Mouse (Mus musculus) CH12.LX (cell line): ENCODE measurements around the gene Acat1. TPM values are rescaled to one million over a fixed set of nuclear protein-coding genes. Genes with fewer than 3 reads are reported as not detected.

ENCODE experiments used
- DNase-seq: peaks from one replicate; pipeline ENCODE4 v3.0.0-alpha.2; 2013; ENCODE audit errors: extremely low read depth
- H3K27ac ChIP-seq: 2 replicates; pipeline ENCODE4 v1.5.1; 2012; ENCODE audit warnings: low read depth, mild to moderate bottlenecking, control low read depth, moderate library complexity; ENCODE audit not compliant: insufficient read depth
- H3K27me3 ChIP-seq: replicated peaks from 2 replicates; pipeline ENCODE3; 2012; ENCODE audit warnings: inconsistent platforms
- H3K36me3 ChIP-seq, 2 experiments: replicated peaks in 1 of 2; 2 replicates each; pipeline versions ENCODE3 to v1.6.1; 2012; ENCODE audit warnings: inconsistent platforms in 1 of 2, low read length in 1 of 2, mild to moderate bottlenecking in 1 of 2, mixed read lengths in 1 of 2, moderate library complexity in 1 of 2; ENCODE audit not compliant: control insufficient read depth in 1 of 2, insufficient read depth in 1 of 2
- H3K4me1 ChIP-seq, 2 experiments: 2 replicates each; pipeline ENCODE4 v1.6.1; 2012; ENCODE audit warnings: inconsistent platforms in 1 of 2, moderate library complexity in 1 of 2; ENCODE audit not compliant: insufficient read depth in 2 of 2, control insufficient read depth in 1 of 2
- H3K4me2 ChIP-seq: 2 replicates; pipeline ENCODE4 v1.6.1; 2012; ENCODE audit warnings: low read depth, mild to moderate bottlenecking, control low read depth; ENCODE audit not compliant: poor library complexity, insufficient read depth, severe bottlenecking
- H3K4me3 ChIP-seq, 3 experiments: fragments of 150-350 bp in 1 of 3; sonication (generic) in 1 of 3; replicated peaks in 1 of 3; 2 replicates each; pipeline versions ENCODE3 to v1.5.1; 2011 to 2012; ENCODE audit warnings: low read depth in 2 of 3, low read length in 2 of 3, mild to moderate bottlenecking in 2 of 3, moderate library complexity in 2 of 3, control low read depth in 1 of 3, improper control_type of control experiment in 1 of 3, inconsistent platforms in 1 of 3, mixed read lengths in 1 of 3; ENCODE audit not compliant: poor library complexity in 1 of 3
- H3K79me2 ChIP-seq: replicated peaks from 2 replicates; pipeline ENCODE4 v1.6.1; 2012; ENCODE audit warnings: mild to moderate bottlenecking, moderate library complexity; ENCODE audit not compliant: control insufficient read depth, poor library complexity, insufficient read depth, severe bottlenecking; ENCODE audit errors: extremely low read depth
- H3K9ac ChIP-seq: 2 replicates; pipeline ENCODE4 v1.6.1; 2012; ENCODE audit warnings: low read depth, mild to moderate bottlenecking, control low read depth, moderate library complexity; ENCODE audit not compliant: insufficient read depth
- H3K9me3 ChIP-seq: replicated peaks from 2 replicates; pipeline ENCODE3; 2012; ENCODE audit warnings: low read length, inconsistent platforms, mixed read lengths
- ELF1 ChIP-seq: IDR thresholded peaks from 2 replicates; pipeline ENCODE4 v1.6.1; 2014; ENCODE audit warnings: low read depth, mild to moderate bottlenecking, inconsistent platforms, low read length, improper control_type of control experiment
- ETS1 ChIP-seq: conservative IDR thresholded peaks from 2 replicates; pipeline ENCODE4 v1.6.1; 2012; ENCODE audit warnings: low read depth, mild to moderate bottlenecking, inconsistent platforms, low read length, improper control_type of control experiment, moderate library complexity
- MAFK ChIP-seq: IDR thresholded peaks from 2 replicates; pipeline ENCODE4 v1.6.1; 2011; ENCODE audit warnings: low read length, improper control_type of control experiment; ENCODE audit not compliant: insufficient replicate concordance
- MAX ChIP-seq: IDR thresholded peaks from 2 replicates; pipeline ENCODE4 v1.6.1; 2011; ENCODE audit warnings: low read length, improper control_type of control experiment
- MAZ ChIP-seq: IDR thresholded peaks from 2 replicates; pipeline ENCODE4 v1.6.1; 2012; ENCODE audit warnings: low read depth, mild to moderate bottlenecking, inconsistent platforms, low read length, improper control_type of control experiment, moderate library complexity
- RAD21 ChIP-seq: IDR thresholded peaks from 2 replicates; pipeline ENCODE4 v1.6.1; 2011; ENCODE audit warnings: low read depth, mild to moderate bottlenecking, low read length, improper control_type of control experiment, moderate library complexity
- SIN3A ChIP-seq: IDR thresholded peaks from 2 replicates; pipeline ENCODE4 v1.6.1; 2012; ENCODE audit warnings: low read length, improper control_type of control experiment, inconsistent platforms
- SMC3 ChIP-seq: IDR thresholded peaks from 2 replicates; pipeline ENCODE4 v1.6.1; 2011; ENCODE audit warnings: low read depth, low read length, improper control_type of control experiment
- TBP ChIP-seq: conservative IDR thresholded peaks from 2 replicates; pipeline ENCODE4 v1.6.1; 2011; ENCODE audit warnings: low read depth, low read length, improper control_type of control experiment
- TCF12 ChIP-seq: IDR thresholded peaks from 2 replicates; pipeline ENCODE4 v1.6.1; 2014; ENCODE audit warnings: low read depth, mild to moderate bottlenecking, inconsistent platforms, low read length, improper control_type of control experiment
- USF1 ChIP-seq: IDR thresholded peaks from 2 replicates; pipeline ENCODE4 v1.6.1; 2014; ENCODE audit warnings: low read depth, mild to moderate bottlenecking, inconsistent platforms, low read length, improper control_type of control experiment
- USF2 ChIP-seq: conservative IDR thresholded peaks from 2 replicates; pipeline ENCODE4 v1.6.1; 2011; ENCODE audit warnings: low read depth, low read length, improper control_type of control experiment
- ZKSCAN1 ChIP-seq: IDR thresholded peaks from 2 replicates; pipeline ENCODE4 v1.6.1; 2012; ENCODE audit warnings: low read depth, inconsistent platforms, low read length, improper control_type of control experiment, borderline replicate concordance
- ZMIZ1 ChIP-seq: IDR thresholded peaks from 2 replicates; pipeline ENCODE4 v1.6.1; 2012; ENCODE audit warnings: low read depth, mild to moderate bottlenecking, inconsistent platforms, low read length, improper control_type of control experiment
- dilution Hi-C: fragments of 300-500 bp; cut with MboI; formaldehyde crosslinking; loops from 2 replicates; pipeline ENCODE4 v1.14.3; 2020; ENCODE audit warnings: low sequenced_read_pairs; ENCODE audit not compliant: extremely low pct_unique_long_range_greater_than_20kb, extremely low pct_ligation_motif_present
- in situ Hi-C: fragments of 300-500 bp; cut with MboI; formaldehyde crosslinking; loops from 3 replicates; pipeline ENCODE4 v1.14.3; 2019; ENCODE audit warnings: low sequenced_read_pairs, low pct_ligation_motif_present, low pct_unique_long_range_greater_than_20kb, mixed read lengths
- polyA plus RNA-seq: library from polyadenylated mRNA; unstranded; fragments of >175 nt; gene quantifications from 2 replicates; pipeline ENCODE4 v1.2.1, GENCODE M21; 2012; ENCODE audit warnings: low read depth; ENCODE audit not compliant: insufficient read length
- total RNA-seq, 2 experiments: library from RNA; depleted of rRNA; stranded (reverse); fragments of 300-350 nt in 1 of 2; fragments of >200 nt in 1 of 2; gene quantifications; 2 replicates each; pipeline ENCODE4 v1.2.3; 2012 to 2014

The Acat1 gene
- total and polyA plus RNA-seq, 3 experiments: 36.5 to 62.7 (median 49.2) TPM

DNA sequence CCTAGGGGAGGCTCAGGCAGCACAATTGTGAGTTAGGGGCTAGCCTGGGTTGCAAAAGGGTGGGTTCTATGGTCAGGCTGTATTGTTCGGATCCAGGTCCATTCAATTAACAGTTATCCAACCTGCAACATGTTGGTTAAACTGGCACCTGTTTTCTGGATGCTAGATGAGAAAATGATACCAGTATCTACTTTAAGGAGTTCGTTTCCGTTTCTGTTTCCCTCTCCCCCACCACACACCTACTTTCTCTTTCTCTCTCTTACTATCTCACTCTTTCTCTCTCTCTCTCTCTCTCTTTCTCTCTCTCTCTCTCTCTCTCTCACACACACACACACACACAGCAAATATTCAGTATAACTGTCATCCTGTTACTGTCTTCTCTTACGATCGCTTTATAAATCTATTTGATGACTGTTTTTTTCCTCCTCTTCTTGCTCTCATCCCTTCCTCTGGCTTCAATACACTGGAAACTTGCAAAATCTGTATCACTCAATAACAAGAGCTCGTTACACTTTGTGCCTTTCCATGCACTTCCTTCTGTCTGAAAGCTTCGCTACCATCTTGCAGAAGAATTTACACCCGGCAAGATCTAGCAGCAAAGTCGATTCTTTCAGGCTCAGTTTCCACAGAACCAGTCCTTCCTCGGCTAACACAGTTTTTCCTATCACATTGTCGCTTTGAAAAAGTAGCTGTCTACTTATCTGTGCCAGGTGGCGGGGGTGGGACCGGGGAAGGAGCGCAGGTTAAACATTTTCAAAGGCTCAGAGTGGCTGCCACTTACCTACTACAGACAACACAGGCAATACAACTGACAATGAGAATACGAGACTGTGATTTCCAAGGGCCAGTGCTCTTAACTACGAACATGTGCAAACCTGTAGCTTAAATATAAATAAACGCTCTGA is 74.5 kb downstream of the Acat1 start:
- in situ Hi-C loops: no loop called here
- DNase-seq: peak; percentile 31

More for the DNA sequence above, 74.5 kb downstream of the Acat1 start:
- H3K9ac ChIP-seq: peak overlapping the region; percentile 75
- no peaks in the 10 kb centered on the region for H3K9me3 ChIP-seq
- peaks cover 51% of the 10 kb centered on the region for H3K79me2 ChIP-seq
- peak overlapping the region; percentile 20; the same call in 1 of the 2 replicates for H3K27ac ChIP-seq
- no peaks in the 10 kb centered on the region for H3K27me3 ChIP-seq
- H3K4me2 ChIP-seq: peak overlapping the region; percentile 76
- no peak for TF ChIP-seq MAX
- TF ChIP-seq ZKSCAN1: no peak
- no peak for TF ChIP-seq SMC3
- no peak for TF ChIP-seq USF1
- no peak for TF ChIP-seq TBP
- no peak for TF ChIP-seq USF2
- TF ChIP-seq RAD21: no peak
- no peak for TF ChIP-seq TCF12
- TF ChIP-seq ELF1: no peak
- no peak for TF ChIP-seq ZMIZ1
- no peak for TF ChIP-seq MAZ
- TF ChIP-seq SIN3A: no peak
- no peak for TF ChIP-seq ETS1
- no peak for TF ChIP-seq MAFK
- H3K4me1 ChIP-seq: peaks cover 0 to 27% of the 10 kb centered on the region in 2 experiments; a peak in 3 of 4 replicates
- peak overlapping the region; percentile 72 to 87 (median 81) for H3K4me3 ChIP-seq
- dilution Hi-C loops: no loop called here
- peaks cover 10 to 29% of the 10 kb centered on the region in 2 experiments for H3K36me3 ChIP-seq

Other genes with a start within 250 kb of the Acat1 start
- not detected in 2 replicates for gene Kdelc2, start 226.4 kb downstream of the Acat1 start, total RNA-seq (2012; rRNA removed)
- not detected in 2 replicates for gene Kdelc2, start 226.4 kb downstream of the Acat1 start, total RNA-seq (2014; rRNA removed)
- not detected in 2 replicates for gene Kdelc2, start 226.4 kb downstream of the Acat1 start, polyA plus RNA-seq
- 0.30 and 0.38 TPM in 2 replicates for gene 4930550C14Rik, start 208.1 kb downstream of the Acat1 start, total RNA-seq (2012; rRNA removed)
- gene 4930550C14Rik, start 208.1 kb downstream of the Acat1 start, total RNA-seq (2014; rRNA removed): 1.3 and 1.7 TPM in 2 replicates
- gene 4930550C14Rik, start 208.1 kb downstream of the Acat1 start, polyA plus RNA-seq: 0.97 and 1.5 TPM in 2 replicates
- gene Atm, start 73.6 kb downstream of the Acat1 start, total RNA-seq (2012; rRNA removed): 19.0 and 26.0 TPM in 2 replicates
- gene Atm, start 73.6 kb downstream of the Acat1 start, total RNA-seq (2014; rRNA removed): 22.8 and 26.4 TPM in 2 replicates
- gene Atm, start 73.6 kb downstream of the Acat1 start, polyA plus RNA-seq: 28.3 and 33.6 TPM in 2 replicates
- gene Npat, start 73.3 kb downstream of the Acat1 start, total RNA-seq (2012; rRNA removed): 12.6 and 14.8 TPM in 2 replicates
- gene Npat, start 73.3 kb downstream of the Acat1 start, total RNA-seq (2014; rRNA removed): 21.2 and 22.3 TPM in 2 replicates
- 18.6 and 21.5 TPM in 2 replicates for gene Npat, start 73.3 kb downstream of the Acat1 start, polyA plus RNA-seq
- gene Cul5, start 59.6 kb upstream of the Acat1 start, total RNA-seq (2012; rRNA removed): 21.0 and 25.4 TPM in 2 replicates
- gene Cul5, start 59.6 kb upstream of the Acat1 start, total RNA-seq (2014; rRNA removed): 43.8 and 49.5 TPM in 2 replicates
- gene Cul5, start 59.6 kb upstream of the Acat1 start, polyA plus RNA-seq: 33.7 and 37.3 TPM in 2 replicates
- gene Rab39, start 95.8 kb upstream of the Acat1 start, total RNA-seq (2012; rRNA removed): 2.1 and 2.4 TPM in 2 replicates
- 2.7 and 2.8 TPM in 2 replicates for gene Rab39, start 95.8 kb upstream of the Acat1 start, total RNA-seq (2014; rRNA removed)
- 0.91 and 1.00 TPM in 2 replicates for gene Rab39, start 95.8 kb upstream of the Acat1 start, polyA plus RNA-seq
- gene Slc35f2, start 161.2 kb upstream of the Acat1 start, total RNA-seq (2012; rRNA removed): 3.1 and 3.4 TPM in 2 replicates
- gene Slc35f2, start 161.2 kb upstream of the Acat1 start, total RNA-seq (2014; rRNA removed): 0.13 and 0.14 TPM in 2 replicates
- gene Slc35f2, start 161.2 kb upstream of the Acat1 start, polyA plus RNA-seq: 0.25 and 0.47 TPM in 2 replicates
- gene Sln, start 239.8 kb upstream of the Acat1 start, total RNA-seq (2012; rRNA removed): not detected in 2 replicates
- not detected in 2 replicates for gene Sln, start 239.8 kb upstream of the Acat1 start, total RNA-seq (2014; rRNA removed)
- gene Sln, start 239.8 kb upstream of the Acat1 start, polyA plus RNA-seq: not detected in 2 replicates